Mouse (Mus musculus): Measurements from ENCODE around the gene Lrrc75a. TPM values are rescaled to one million over a fixed set of nuclear protein-coding genes. Genes with fewer than 3 reads are reported as not detected.
A peak's percentile ranks its signal among the peaks of the same experiment; 100 is the strongest.

Gene Lrrc75a
- polyA plus RNA-seq, 1 experiment from 2014 or later, result 5.6 TPM

- Histone ChIP-seq H3K27ac (ENCODE audit: low read length) (0 out of 2 replicates have a peak overlapping the region, but pooled peaks have one; percentile 73), H3K4me2 (ENCODE audit: low read depth, low read length) (peak overlapping the region; percentile 83), H3K27me3 (ENCODE audit: control insufficient read depth, insufficient read depth, low read length) (no peaks in the 10 kb centered on the region), H3K9ac (ENCODE audit: low read length) (peak overlapping the region; percentile 85; the same call in 1 of the 2 replicates), H3K4me1 (ENCODE audit: control insufficient read depth, insufficient read depth, low read length) (peaks cover 47% of the 10 kb centered on the region), H3K36me3 (ENCODE audit: control insufficient read depth, insufficient read depth, low read length) (no peaks in the 10 kb centered on the region), H3K9me3 (replicated peaks; ENCODE audit: control insufficient read depth, low read length) (no peaks in the 10 kb centered on the region), H3K4me3 (replicated peaks; ENCODE audit: low read length) (peak overlapping the region; percentile 70)
- ATAC-seq (ENCODE audit: insufficient read depth, low FRiP score), result no peak
- 60% methylated on average over 7 of the region's 7 CpGs for WGBS
These were observed 1.3 kb downstream of the Lrrc75a start for GRCm38 (mm10) chr11:62646958-62647515.

- no peaks in the 10 kb centered on the region for H3K9me3 ChIP-seq (replicated peaks; ENCODE audit: control insufficient read depth, low read length)
- peak overlapping the region; percentile 83 for H3K4me2 ChIP-seq (ENCODE audit: low read depth, low read length)
- H3K36me3 ChIP-seq (ENCODE audit: control insufficient read depth, insufficient read depth, low read length), result no peaks in the 10 kb centered on the region
- ATAC-seq (ENCODE audit: insufficient read depth, low FRiP score), result no peak
- WGBS, result 34% methylated on average over 4 of the region's 4 CpGs
- peak overlapping the region; percentile 59 for H3K27ac ChIP-seq (ENCODE audit: low read length)
- H3K27me3 ChIP-seq (ENCODE audit: control insufficient read depth, insufficient read depth, low read length), result no peaks in the 10 kb centered on the region
- peak overlapping the region; percentile 18 for H3K4me3 ChIP-seq (replicated peaks; ENCODE audit: low read length)
- H3K9ac ChIP-seq (ENCODE audit: low read length), result peak overlapping the region; percentile 11; the same call in 1 of the 2 replicates
- H3K4me1 ChIP-seq (ENCODE audit: control insufficient read depth, insufficient read depth, low read length), result peaks cover 47% of the 10 kb centered on the region
These were observed 1.9 kb downstream of the Lrrc75a start for GRCm38 (mm10) chr11:62646495-62646843.

- Histone ChIP-seq H3K36me3 (ENCODE audit: control insufficient read depth, insufficient read depth, low read length) (no peaks in the 10 kb centered on the region), H3K9me3 (replicated peaks; ENCODE audit: control insufficient read depth, low read length) (no peaks in the 10 kb centered on the region), H3K4me3 (replicated peaks; ENCODE audit: low read length) (peak overlapping the region; percentile 18), H3K27ac (ENCODE audit: low read length) (peak overlapping the region; percentile 59), H3K9ac (ENCODE audit: low read length) (peak overlapping the region; percentile 43), H3K27me3 (ENCODE audit: control insufficient read depth, insufficient read depth, low read length) (no peaks in the 10 kb centered on the region), H3K4me1 (ENCODE audit: control insufficient read depth, insufficient read depth, low read length) (peaks cover 47% of the 10 kb centered on the region), H3K4me2 (ENCODE audit: low read depth, low read length) (peak overlapping the region; percentile 83)
- WGBS, result 12% methylated on average over 8 of the region's 8 CpGs
- ATAC-seq (ENCODE audit: insufficient read depth, low FRiP score), result no peak
These were observed 2.4 kb downstream of the Lrrc75a start for GRCm38 (mm10) chr11:62645732-62646494.

GRCm38 (mm10) chr11:62645337-62645675 lies 3.0 kb downstream of the Lrrc75a start:
- Histone ChIP-seq H3K4me3 (replicated peaks; ENCODE audit: low read length) (no peak overlapping the region), H3K36me3 (ENCODE audit: control insufficient read depth, insufficient read depth, low read length) (no peaks in the 10 kb centered on the region), H3K27ac (ENCODE audit: low read length) (peak overlapping the region; percentile 59), H3K4me2 (ENCODE audit: low read depth, low read length) (peak overlapping the region; percentile 83), H3K4me1 (ENCODE audit: control insufficient read depth, insufficient read depth, low read length) (peaks cover 47% of the 10 kb centered on the region), H3K9ac (ENCODE audit: low read length) (peak overlapping the region; percentile 43; the same call in 1 of the 2 replicates), H3K27me3 (ENCODE audit: control insufficient read depth, insufficient read depth, low read length) (no peaks in the 10 kb centered on the region), H3K9me3 (replicated peaks; ENCODE audit: control insufficient read depth, low read length) (no peaks in the 10 kb centered on the region)
- WGBS, result 73% methylated on average over 4 of the region's 4 CpGs
- no peak for ATAC-seq (ENCODE audit: insufficient read depth, low FRiP score)

GRCm38 (mm10) chr11:62644602-62645336 lies 3.6 kb downstream of the Lrrc75a start:
- Histone ChIP-seq H3K27me3 (ENCODE audit: control insufficient read depth, insufficient read depth, low read length) (no peaks in the 10 kb centered on the region), H3K9ac (ENCODE audit: low read length) (no peak overlapping the region), H3K4me3 (replicated peaks; ENCODE audit: low read length) (no peak overlapping the region), H3K4me1 (ENCODE audit: control insufficient read depth, insufficient read depth, low read length) (peaks cover 47% of the 10 kb centered on the region), H3K9me3 (replicated peaks; ENCODE audit: control insufficient read depth, low read length) (no peaks in the 10 kb centered on the region), H3K36me3 (ENCODE audit: control insufficient read depth, insufficient read depth, low read length) (no peaks in the 10 kb centered on the region), H3K27ac (ENCODE audit: low read length) (peak overlapping the region; percentile 59; the same call in 1 of the 2 replicates), H3K4me2 (ENCODE audit: low read depth, low read length) (no peak overlapping the region)
- 86% methylated on average over 5 of the region's 5 CpGs for WGBS
- no peak for ATAC-seq (ENCODE audit: insufficient read depth, low FRiP score)

- peaks cover 47% of the 10 kb centered on the region for H3K4me1 ChIP-seq (ENCODE audit: control insufficient read depth, insufficient read depth, low read length)
- peak overlapping the region; percentile 9; the same call in 1 of the 2 replicates for H3K27ac ChIP-seq (ENCODE audit: low read length)
- H3K9me3 ChIP-seq (replicated peaks; ENCODE audit: control insufficient read depth, low read length), result no peaks in the 10 kb centered on the region
- no peaks in the 10 kb centered on the region for H3K36me3 ChIP-seq (ENCODE audit: control insufficient read depth, insufficient read depth, low read length)
- H3K4me2 ChIP-seq (ENCODE audit: low read depth, low read length), result no peak overlapping the region
- no peak for ATAC-seq (ENCODE audit: insufficient read depth, low FRiP score)
- no peak overlapping the region for H3K4me3 ChIP-seq (replicated peaks; ENCODE audit: low read length)
- 80% methylated on average over 10 of the region's 10 CpGs for WGBS
- H3K9ac ChIP-seq (ENCODE audit: low read length), result no peak overlapping the region
- no peaks in the 10 kb centered on the region for H3K27me3 ChIP-seq (ENCODE audit: control insufficient read depth, insufficient read depth, low read length)
These were observed 4.5 kb downstream of the Lrrc75a start for GRCm38 (mm10) chr11:62643681-62644363.

GRCm38 (mm10) chr11:62643011-62643631 lies 5.2 kb downstream of the Lrrc75a start:
- Histone ChIP-seq H3K4me1 (ENCODE audit: control insufficient read depth, insufficient read depth, low read length) (peaks cover 47% of the 10 kb centered on the region), H3K9ac (ENCODE audit: low read length) (0 out of 2 replicates have a peak overlapping the region, but pooled peaks have one; percentile 17), H3K4me3 (replicated peaks; ENCODE audit: low read length) (no peak overlapping the region), H3K27me3 (ENCODE audit: control insufficient read depth, insufficient read depth, low read length) (no peaks in the 10 kb centered on the region), H3K36me3 (ENCODE audit: control insufficient read depth, insufficient read depth, low read length) (no peaks in the 10 kb centered on the region), H3K27ac (ENCODE audit: low read length) (peak overlapping the region; percentile 9), H3K4me2 (ENCODE audit: low read depth, low read length) (no peak overlapping the region), H3K9me3 (replicated peaks; ENCODE audit: control insufficient read depth, low read length) (no peaks in the 10 kb centered on the region)
- peak; percentile 72 for ATAC-seq (ENCODE audit: insufficient read depth, low FRiP score)
- WGBS, result 68% methylated on average over 8 of the region's 8 CpGs

- Histone ChIP-seq H3K4me3 (replicated peaks; ENCODE audit: low read length) (no peak overlapping the region), H3K27ac (ENCODE audit: low read length) (peak overlapping the region; percentile 16; the same call in 1 of the 2 replicates)
- 59% methylated on average over 11 of the region's 11 CpGs for WGBS
These were observed 6.1 kb downstream of the Lrrc75a start for GRCm38 (mm10) chr11:62642023-62642844.

More at GRCm38 (mm10) chr11:62642023-62642844, 6.1 kb downstream of the Lrrc75a start:
- ATAC-seq (ENCODE audit: insufficient read depth, low FRiP score), result no peak
- H3K27me3 ChIP-seq (ENCODE audit: control insufficient read depth, insufficient read depth, low read length), result no peaks in the 10 kb centered on the region
- H3K4me1 ChIP-seq (ENCODE audit: control insufficient read depth, insufficient read depth, low read length), result peaks cover 44% of the 10 kb centered on the region
- no peak overlapping the region for H3K4me2 ChIP-seq (ENCODE audit: low read depth, low read length)
- H3K9me3 ChIP-seq (replicated peaks; ENCODE audit: control insufficient read depth, low read length), result no peaks in the 10 kb centered on the region
- H3K36me3 ChIP-seq (ENCODE audit: control insufficient read depth, insufficient read depth, low read length), result no peaks in the 10 kb centered on the region
- H3K9ac ChIP-seq (ENCODE audit: low read length), result 0 out of 2 replicates have a peak overlapping the region, but pooled peaks have one; percentile 19

Data from stomach, embryonic 16.5 days (tissue).